Mouse (Mus musculus) layer of hippocampus, adult 6 months (tissue): ENCODE results near the gene Gxylt1. TPM values are rescaled to one million over a fixed set of nuclear protein-coding genes. Genes with fewer than 3 reads are reported as not detected.

ENCODE experiments used
- long read RNA-seq, 2 experiments: library from polyadenylated mRNA; unstranded; transcript quantifications; one replicate each; pipeline ENCODE4 v2.0.0; 2019 to 2020
- polyA plus RNA-seq: library from polyadenylated mRNA; unstranded; fragments of <200 nt; fragmentation: Nextera tagmentation; gene quantifications from 2 replicates; pipeline ENCODE4 v1.2.3, GENCODE M21; 2021

Gxylt1 gene
- 0.62 and 0.88 TPM in 2 replicates for polyA plus RNA-seq
- long read RNA-seq, experiment 1, partial matches to known transcripts = 0 of 6 reads
- long read RNA-seq, experiment 1, other reads (novel, unspliced or antisense) = 6 of 6 reads
- long read RNA-seq, experiment 2, full-length matches to known transcripts = 2 of 9 reads
- long read RNA-seq, experiment 2, partial matches to known transcripts = 1 of 9 reads
- long read RNA-seq, experiment 2, other reads (novel, unspliced or antisense) = 6 of 9 reads

DNA sequence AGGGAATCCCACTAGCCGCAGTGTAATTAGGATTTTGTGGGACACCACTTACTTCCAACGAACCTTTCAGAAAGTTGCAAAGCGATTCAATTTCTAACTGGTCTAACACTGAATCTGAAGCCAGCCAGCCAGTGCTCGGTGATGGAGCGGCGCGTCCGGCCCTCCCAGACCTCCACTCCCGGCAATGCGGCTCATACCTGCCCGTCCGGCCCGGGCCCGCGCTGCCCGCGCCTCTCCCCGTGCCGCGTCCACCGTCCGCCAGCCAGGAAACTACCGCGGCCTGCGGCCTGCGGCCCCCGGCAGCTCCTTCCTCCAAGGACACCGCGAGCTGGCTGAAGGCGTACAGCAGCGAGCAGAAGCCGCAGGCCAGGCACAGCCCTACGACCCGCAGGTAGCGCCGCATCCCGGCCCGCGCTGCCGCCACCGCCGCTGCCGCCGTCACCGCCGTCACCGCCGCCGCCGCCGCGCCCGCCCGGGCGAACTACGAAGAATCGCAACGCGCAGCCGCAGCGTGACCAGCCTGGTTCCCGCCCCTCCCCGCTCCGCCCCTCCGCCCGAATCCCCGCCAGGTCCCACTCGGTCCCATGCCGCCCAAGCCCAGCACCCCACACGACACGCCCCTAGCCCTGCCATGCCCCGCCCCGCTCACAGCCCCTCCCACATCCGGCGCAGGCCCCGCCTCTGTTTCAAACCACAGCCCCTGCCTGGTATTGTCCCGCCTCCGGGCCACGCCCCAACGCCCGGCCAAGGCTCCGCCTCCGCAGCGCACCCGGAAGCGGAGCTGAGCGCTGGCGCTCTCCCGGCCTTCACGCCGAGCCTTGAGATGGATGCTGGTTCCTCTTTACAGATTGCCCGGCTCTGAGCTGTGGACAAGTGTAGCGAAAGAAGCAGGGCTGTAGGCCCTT is at the start of gene Gxylt1:
TSS of gene Gxylt1 (minus strand) at position 501 of the 905 bp plus-strand sequence.

Other genes with a start within 250 kb of the Gxylt1 start
- gene Yaf2, start 61.8 kb upstream of the Gxylt1 start, polyA plus RNA-seq = 92.2 and 102 TPM in 2 replicates
- gene Zcrb1, start 123.2 kb upstream of the Gxylt1 start, polyA plus RNA-seq = 198 and 206 TPM in 2 replicates
- gene Pphln1, start 123.2 kb upstream of the Gxylt1 start, polyA plus RNA-seq = 57.5 and 60.7 TPM in 2 replicates